Mouse (Mus musculus): ENCODE results near the gene En2. TPM values are rescaled to one million over a fixed set of nuclear protein-coding genes. Genes with fewer than 3 reads are reported as not detected.

En2 gene
- total and polyA plus RNA-seq, 3 experiments = not detected

DNA sequence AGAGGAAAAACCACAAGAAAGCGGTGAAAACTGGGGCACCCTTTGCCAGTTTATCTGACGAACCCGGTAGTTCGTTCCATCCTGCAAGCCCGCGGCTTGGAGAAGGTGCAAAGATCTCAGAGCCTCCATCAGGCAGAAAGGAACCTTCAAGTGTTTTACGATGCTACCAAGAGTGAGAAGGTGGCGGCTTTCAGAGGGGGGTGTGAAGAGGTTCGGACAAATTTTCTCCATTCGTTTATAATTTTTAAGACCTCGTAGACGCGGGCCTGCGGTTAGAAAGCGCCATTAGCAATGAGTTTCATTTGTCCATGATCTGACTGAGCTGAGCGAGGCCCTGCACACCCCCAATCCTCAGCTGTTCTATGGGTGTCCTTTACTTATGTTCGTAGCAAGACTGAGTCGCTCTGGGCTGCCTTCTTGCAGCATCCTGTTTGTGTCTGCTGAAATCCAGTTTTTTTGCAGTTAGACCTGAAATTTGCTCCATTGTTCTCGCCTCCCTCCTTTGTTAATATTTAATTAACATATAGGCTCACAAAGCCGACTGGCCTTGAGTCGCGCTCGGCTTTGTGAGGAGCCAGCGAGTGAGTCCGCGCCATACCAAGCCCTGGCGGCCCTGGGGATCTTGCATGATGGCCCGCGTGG, 2.2 kb downstream of the En2 start:
- Histone ChIP-seq H3K27ac (ENCODE audit: insufficient read depth, low read depth) (no peak overlapping the region), H3K27me3 (replicated peaks) (peaks cover 8% of the 10 kb centered on the region), H3K9ac (ENCODE audit: insufficient read depth, low read depth) (no peak overlapping the region), H3K9me3 (replicated peaks; ENCODE audit: low read length) (peaks cover 33% of the 10 kb centered on the region), H3K4me2 (ENCODE audit: insufficient read depth, low read depth, poor library complexity, severe bottlenecking) (no peak overlapping the region), H3K36me3 (replicated peaks in 1 of 2; ENCODE audit: control insufficient read depth in 1 of 2, insufficient read depth in 1 of 2, low read length in 1 of 2) (no peaks in the 10 kb centered on the region), H3K4me3 (replicated peaks in 1 of 3; ENCODE audit: low read depth in 2 of 3, low read length in 2 of 3, poor library complexity in 1 of 3) (no peak overlapping the region), H3K79me2 (replicated peaks; ENCODE audit: control insufficient read depth, extremely low read depth, insufficient read depth, poor library complexity, severe bottlenecking) (no peaks in the 10 kb centered on the region), H3K4me1 (ENCODE audit: control insufficient read depth in 1 of 2, insufficient read depth in 2 of 2) (no peaks in the 10 kb centered on the region)
- in situ Hi-C loops (cut with MboI; ENCODE audit: low pct_ligation_motif_present, low pct_unique_long_range_greater_than_20kb, low sequenced_read_pairs) = no loop called here
- dilution Hi-C loops (cut with MboI; ENCODE audit: extremely low pct_ligation_motif_present, extremely low pct_unique_long_range_greater_than_20kb, low sequenced_read_pairs) = no loop called here
- no peak for TF ChIP-seq CHD1 (IDR thresholded peaks at IDR 0.05; ENCODE audit: low read depth, low read length)
- no peak for TF ChIP-seq HCFC1 (IDR thresholded peaks at IDR 0.05; ENCODE audit: low read depth, low read length)
- no peak for TF ChIP-seq UBTF (IDR thresholded peaks at IDR 0.05; ENCODE audit: low read depth, low read length)
- no peak for TF ChIP-seq RCOR1 (conservative IDR thresholded peaks at IDR 0.05; ENCODE audit: low read depth, low read length)
- no peak for TF ChIP-seq USF2 (conservative IDR thresholded peaks at IDR 0.05; ENCODE audit: low read depth, low read length)
- TF ChIP-seq MAX (IDR thresholded peaks at IDR 0.05; ENCODE audit: low read length) = no peak
- no peak for DNase-seq (ENCODE audit: extremely low read depth)

- dilution Hi-C loops (cut with MboI; ENCODE audit: extremely low pct_ligation_motif_present, extremely low pct_unique_long_range_greater_than_20kb, low sequenced_read_pairs) (no loop called here), in situ Hi-C loops (cut with MboI; ENCODE audit: low pct_ligation_motif_present, low pct_unique_long_range_greater_than_20kb, low sequenced_read_pairs) (no loop called here)
- Histone ChIP-seq H3K27ac (ENCODE audit: insufficient read depth, low read depth) (no peak overlapping the region), H3K9ac (ENCODE audit: insufficient read depth, low read depth) (no peak overlapping the region), H3K27me3 (replicated peaks) (peaks cover 4% of the 10 kb centered on the region), H3K9me3 (replicated peaks; ENCODE audit: low read length) (peaks cover 33% of the 10 kb centered on the region), H3K79me2 (replicated peaks; ENCODE audit: control insufficient read depth, extremely low read depth, insufficient read depth, poor library complexity, severe bottlenecking) (no peaks in the 10 kb centered on the region), H3K4me3 (replicated peaks in 1 of 3; ENCODE audit: low read depth in 2 of 3, low read length in 2 of 3, poor library complexity in 1 of 3) (no peak overlapping the region), H3K4me1 (ENCODE audit: control insufficient read depth in 1 of 2, insufficient read depth in 2 of 2) (no peaks in the 10 kb centered on the region), H3K36me3 (replicated peaks in 1 of 2; ENCODE audit: control insufficient read depth in 1 of 2, insufficient read depth in 1 of 2, low read length in 1 of 2) (no peaks in the 10 kb centered on the region), H3K4me2 (ENCODE audit: insufficient read depth, low read depth, poor library complexity, severe bottlenecking) (no peak overlapping the region)
- TF ChIP-seq IRF4 (IDR thresholded peaks at IDR 0.05; ENCODE audit: low read depth, low read length) (no peak), ELF1 (IDR thresholded peaks at IDR 0.05; ENCODE audit: low read depth, low read length) (no peak), MAX (IDR thresholded peaks at IDR 0.05; ENCODE audit: low read length) (no peak), KAT2A (IDR thresholded peaks at IDR 0.05; ENCODE audit: insufficient replicate concordance, low read length) (no peak), BHLHE40 (IDR thresholded peaks at IDR 0.05; ENCODE audit: low read depth, low read length) (no peak), UBTF (IDR thresholded peaks at IDR 0.05; ENCODE audit: low read depth, low read length) (no peak), MEF2A (IDR thresholded peaks at IDR 0.05; ENCODE audit: borderline replicate concordance, low read depth, low read length) (no peak), CTCF (conservative IDR thresholded peaks at IDR 0.05 in 1 of 2, IDR thresholded peaks at IDR 0.05 in 1 of 2; ENCODE audit: low read depth in 2 of 2, low read length in 2 of 2) (no peak), E2F4 (IDR thresholded peaks at IDR 0.05; ENCODE audit: insufficient replicate concordance, low read depth, low read length) (no peak), USF1 (IDR thresholded peaks at IDR 0.05; ENCODE audit: low read depth, low read length) (no peak), TCF12 (IDR thresholded peaks at IDR 0.05; ENCODE audit: low read depth, low read length) (no peak), ZNF384 (IDR thresholded peaks at IDR 0.05; ENCODE audit: low read depth, low read length) (no peak), RAD21 (IDR thresholded peaks at IDR 0.05; ENCODE audit: low read depth, low read length) (no peak), EP300 (IDR thresholded peaks at IDR 0.05; ENCODE audit: low read length) (no peak), PAX5 (IDR thresholded peaks at IDR 0.05; ENCODE audit: low read length) (no peak), POLR2A (IDR thresholded peaks at IDR 0.05; ENCODE audit: low read depth, low read length) (no peak), GABPA (IDR thresholded peaks at IDR 0.05; ENCODE audit: insufficient replicate concordance, low read depth, low read length) (no peak)
- DNase-seq (ENCODE audit: extremely low read depth) = no peak
These were observed 3.0 kb downstream of the En2 start for GRCm38 (mm10) chr5:28168253-28169165.

All from CH12.LX (cell line).